Mouse (Mus musculus) midbrain, postnatal 0 days (tissue): ENCODE measurements at regions not wholly inside any gene's neighbourhood (a gene's known extent, or its start where the extent isn't known, plus 50 kb on each side); places are given as distances from the start of the nearest gene placed in this dataset.

Source experiments
- ATAC-seq: fragments of 200-750 bp; cut with Nextera tagmentation; 2 replicates; pipeline ENCODE4 v1.8.0; 2017; ENCODE audit warnings: moderate number of reproducible peaks, mild to moderate bottlenecking, moderate TSS enrichment, moderate library complexity; ENCODE audit not compliant: low FRiP score
- DNase-seq: peaks from one replicate; pipeline ENCODE4 v3.0.0-alpha.2; 2015; ENCODE audit warnings: low spot score
- H3K27ac ChIP-seq: fragments of 300-500 bp; sonication (generic); 2 replicates; pipeline ENCODE4 v1.5.1; 2014; ENCODE audit warnings: low read depth, mild to moderate bottlenecking, low read length, mixed read lengths
- H3K27me3 ChIP-seq: fragments of 300-500 bp; sonication (generic); 2 replicates; pipeline ENCODE4 v1.6.1; 2014; ENCODE audit warnings: low read length, control low read depth, mixed read lengths; ENCODE audit not compliant: insufficient read depth
- H3K36me3 ChIP-seq: fragments of 300-500 bp; sonication (generic); 2 replicates; pipeline ENCODE4 v1.6.1; 2014; ENCODE audit warnings: low read length, control low read depth, mixed read lengths; ENCODE audit not compliant: insufficient read depth
- H3K4me1 ChIP-seq: fragments of 300-500 bp; sonication (generic); 2 replicates; pipeline ENCODE4 v1.6.1; 2014; ENCODE audit warnings: mild to moderate bottlenecking, control low read depth, antibody characterized with exemption, low read length, mixed read lengths; ENCODE audit not compliant: insufficient read depth
- H3K4me2 ChIP-seq: fragments of 300-500 bp; sonication (generic); 2 replicates; pipeline ENCODE4 v1.6.1; 2014; ENCODE audit warnings: low read depth, mild to moderate bottlenecking, low read length, mixed read lengths; ENCODE audit not compliant: poor library complexity, severe bottlenecking
- H3K4me3 ChIP-seq: fragments of 300-500 bp; sonication (generic); 2 replicates; pipeline ENCODE4 v1.5.1; 2014; ENCODE audit warnings: low read depth, mild to moderate bottlenecking, low read length, moderate library complexity
- H3K9ac ChIP-seq: fragments of 300-500 bp; sonication (generic); replicated peaks from 2 replicates; pipeline ENCODE4 v1.6.1; 2014; ENCODE audit warnings: mild to moderate bottlenecking, low read length, moderate library complexity, mixed read lengths; ENCODE audit not compliant: poor library complexity, severe bottlenecking
- H3K9me3 ChIP-seq: fragments of 300-500 bp; sonication (generic); 2 replicates; pipeline ENCODE4 v1.6.1; 2016; ENCODE audit warnings: low read length, control low read depth
- CTCF ChIP-seq: IDR thresholded peaks from 2 replicates; pipeline ENCODE4 v1.5.1; 2016; ENCODE audit warnings: antibody characterized with exemption, mild to moderate bottlenecking
- WGBS: fragments of 180-500 bp; shearing (Covaris S2); extraction: QIAGEN DNeasy Blood & Tissue Kit; methylation state at CpG from one replicate; pipeline ENCODE4 v1.1.7; 2014; 5-methylcytosine and 5-hydroxymethylcytosine counted together

- no peaks in the 10 kb centered on the region for H3K36me3 ChIP-seq
- H3K27ac ChIP-seq: no peak overlapping the region
- no peak for ATAC-seq
- peak; percentile 37 for DNase-seq
- no peak overlapping the region for H3K4me2 ChIP-seq
- H3K27me3 ChIP-seq: no peaks in the 10 kb centered on the region
- no peak overlapping the region for H3K9ac ChIP-seq
- no peaks in the 10 kb centered on the region for H3K4me1 ChIP-seq
- WGBS: 66% methylated on average over 6 of the region's 6 CpGs
- no peak overlapping the region for H3K4me3 ChIP-seq
- TF ChIP-seq CTCF: no peak
- no peaks in the 10 kb centered on the region for H3K9me3 ChIP-seq
Observed at GRCm38 (mm10) chr9:111804931-111805330, 114.8 kb upstream of the Stac start.

- Histone ChIP-seq H3K4me3 (no peak overlapping the region), H3K27me3 (no peaks in the 10 kb centered on the region), H3K9ac (no peak overlapping the region), H3K4me2 (no peak overlapping the region), H3K9me3 (no peaks in the 10 kb centered on the region), H3K4me1 (no peaks in the 10 kb centered on the region), H3K27ac (no peak overlapping the region), H3K36me3 (no peaks in the 10 kb centered on the region)
- ATAC-seq: no peak
- DNase-seq: no peak
- TF ChIP-seq CTCF: no peak
- WGBS: 92% methylated on average over 5 of the region's 5 CpGs
Observed at GRCm38 (mm10) chr9:111801381-111801780, 111.2 kb upstream of the Stac start.

- no peaks in the 10 kb centered on the region for H3K4me1 ChIP-seq
- H3K27me3 ChIP-seq: no peaks in the 10 kb centered on the region
- ATAC-seq (no peak), DNase-seq (peak; percentile 34)
- H3K9ac ChIP-seq: no peak overlapping the region
- no peak overlapping the region for H3K4me2 ChIP-seq
- no peak overlapping the region for H3K4me3 ChIP-seq
- H3K9me3 ChIP-seq: no peaks in the 10 kb centered on the region
- no peak for TF ChIP-seq CTCF
- H3K27ac ChIP-seq: no peak overlapping the region
- WGBS: 77% methylated on average over 5 of the region's 5 CpGs
- no peaks in the 10 kb centered on the region for H3K36me3 ChIP-seq
Observed at GRCm38 (mm10) chr9:111800869-111801268, 110.7 kb upstream of the Stac start.

GRCm38 (mm10) chr9:111778981-111779380 is 88.8 kb upstream of the Stac start:
- no peak overlapping the region for H3K4me2 ChIP-seq
- H3K36me3 ChIP-seq: no peaks in the 10 kb centered on the region
- TF ChIP-seq CTCF: no peak
- no peaks in the 10 kb centered on the region for H3K9me3 ChIP-seq
- no peaks in the 10 kb centered on the region for H3K27me3 ChIP-seq
- WGBS: 79% methylated on average over 3 of the region's 3 CpGs
- H3K9ac ChIP-seq: no peak overlapping the region
- H3K4me3 ChIP-seq: no peak overlapping the region
- no peak for ATAC-seq
- no peaks in the 10 kb centered on the region for H3K4me1 ChIP-seq
- H3K27ac ChIP-seq: no peak overlapping the region
- no peak for DNase-seq

GRCm38 (mm10) chr9:111777433-111778135 is 87.4 kb upstream of the Stac start:
- DNase-seq: no peak
- TF ChIP-seq CTCF: no peak
- H3K36me3 ChIP-seq: no peaks in the 10 kb centered on the region
- H3K27ac ChIP-seq: no peak overlapping the region
- H3K4me1 ChIP-seq: 0 out of 2 replicates have a peak, but pooled peaks cover 3% of the 10 kb centered on the region
- no peaks in the 10 kb centered on the region for H3K27me3 ChIP-seq
- WGBS: 61% methylated on average over 13 of the region's 13 CpGs
- H3K4me2 ChIP-seq: no peak overlapping the region
- no peak overlapping the region for H3K9ac ChIP-seq
- no peak overlapping the region for H3K4me3 ChIP-seq
- H3K9me3 ChIP-seq: no peaks in the 10 kb centered on the region
- no peak for ATAC-seq

- WGBS: 81% methylated on average over 4 of the region's 4 CpGs
- no peak for TF ChIP-seq CTCF
Observed at GRCm38 (mm10) chr9:111774229-111774628, 84.1 kb upstream of the Stac start.

More at GRCm38 (mm10) chr9:111774229-111774628, 84.1 kb upstream of the Stac start:
- no peaks in the 10 kb centered on the region for H3K36me3 ChIP-seq
- H3K4me2 ChIP-seq: no peak overlapping the region
- H3K27ac ChIP-seq: no peak overlapping the region
- no peaks in the 10 kb centered on the region for H3K9me3 ChIP-seq
- DNase-seq: no peak
- no peaks in the 10 kb centered on the region for H3K27me3 ChIP-seq
- 0 out of 2 replicates have a peak, but pooled peaks cover 3% of the 10 kb centered on the region for H3K4me1 ChIP-seq
- ATAC-seq: no peak
- H3K9ac ChIP-seq: no peak overlapping the region
- H3K4me3 ChIP-seq: no peak overlapping the region
